Mouse (Mus musculus): ENCODE measurements around the gene Igfbp4.
A peak's percentile ranks its signal among the peaks of the same experiment; 100 is the strongest.

Igfbp4 gene

GRCm38 (mm10) chr11:99041051-99041729, at the start of gene Igfbp4:
Gene Igfbp4 (plus strand): TSS chr11:99041244.
- DNase-seq (ENCODE audit: low spot score in 2 of 2), result peak; percentile 27 to 29

- no peak for DNase-seq (ENCODE audit: low spot score in 2 of 2)
Measured at GRCm38 (mm10) chr11:98995987-98996386, 45.1 kb upstream of the Igfbp4 start.

GRCm38 (mm10) chr11:98997659-98998058, 43.4 kb upstream of the Igfbp4 start:
- DNase-seq (ENCODE audit: low spot score in 2 of 2), result no peak

- DNase-seq (ENCODE audit: low spot score in 2 of 2), result no peak
Measured at GRCm38 (mm10) chr11:98998776-98999175, 42.3 kb upstream of the Igfbp4 start.

- DNase-seq (ENCODE audit: low spot score in 2 of 2), result no peak
Measured at GRCm38 (mm10) chr11:98999243-98999642, 41.8 kb upstream of the Igfbp4 start.

- no peak for DNase-seq (ENCODE audit: low spot score in 2 of 2)
Measured at GRCm38 (mm10) chr11:99006788-99007187, 34.3 kb upstream of the Igfbp4 start.

- no peak for DNase-seq (ENCODE audit: low spot score in 2 of 2)
Measured at GRCm38 (mm10) chr11:99010124-99010523, 30.9 kb upstream of the Igfbp4 start.

GRCm38 (mm10) chr11:99010706-99011105, 30.3 kb upstream of the Igfbp4 start:
- DNase-seq (ENCODE audit: low spot score in 2 of 2), result no peak

GRCm38 (mm10) chr11:99013856-99014255, 27.2 kb upstream of the Igfbp4 start:
- no peak for DNase-seq (ENCODE audit: low spot score in 2 of 2)

- DNase-seq (ENCODE audit: low spot score in 2 of 2), result no peak
Measured at GRCm38 (mm10) chr11:99019844-99020243, 21.2 kb upstream of the Igfbp4 start.

GRCm38 (mm10) chr11:99022384-99022933, 18.6 kb upstream of the Igfbp4 start:
- no peak for DNase-seq (ENCODE audit: low spot score in 2 of 2)

GRCm38 (mm10) chr11:99023094-99023493, 17.9 kb upstream of the Igfbp4 start:
- DNase-seq (ENCODE audit: low spot score in 2 of 2), result no peak

GRCm38 (mm10) chr11:99023500-99024467, 17.3 kb upstream of the Igfbp4 start, which contains the start of gene Top2a:
Gene Top2a (minus strand): TSS chr11:99024189.
- peak; percentile 90 to 95 for DNase-seq (ENCODE audit: low spot score in 2 of 2)

- DNase-seq (ENCODE audit: low spot score in 2 of 2), result no peak
Measured at GRCm38 (mm10) chr11:99024468-99025134, 16.4 kb upstream of the Igfbp4 start.

GRCm38 (mm10) chr11:99025878-99026277, 15.2 kb upstream of the Igfbp4 start:
- no peak for DNase-seq (ENCODE audit: low spot score in 2 of 2)

- DNase-seq (ENCODE audit: low spot score in 2 of 2), result no peak
Measured at GRCm38 (mm10) chr11:99026899-99027440, 14.1 kb upstream of the Igfbp4 start.

- DNase-seq (ENCODE audit: low spot score in 2 of 2), result no peak
Measured at GRCm38 (mm10) chr11:99035350-99035749, 5.7 kb upstream of the Igfbp4 start.

- no peak for DNase-seq (ENCODE audit: low spot score in 2 of 2)
Measured at GRCm38 (mm10) chr11:99036254-99036653, 4.8 kb upstream of the Igfbp4 start.

- DNase-seq (ENCODE audit: low spot score in 2 of 2), result peak; percentile 65 to 66
Measured at GRCm38 (mm10) chr11:99039782-99040181, 1.3 kb upstream of the Igfbp4 start.

- DNase-seq (ENCODE audit: low spot score in 2 of 2), result no peak
Measured at GRCm38 (mm10) chr11:99040346-99040974, 584 bp upstream of the Igfbp4 start.

All from spleen, postnatal 36 days (tissue).